Mouse (Mus musculus) macrophage (primary cell): ENCODE data around the gene Mettl25. TPM values are rescaled to one million over a fixed set of nuclear protein-coding genes. Genes with fewer than 3 reads are reported as not detected.

ENCODE experiments used
- H3K27ac ChIP-seq: fragments of 350-480 bp; formaldehyde crosslinking; 2 replicates; pipeline ENCODE4 v1.9.0; 2021
- H3K36me3 ChIP-seq: fragments of 350-480 bp; formaldehyde crosslinking; 2 replicates; pipeline ENCODE4 v1.9.0; 2021; ENCODE audit errors: inconsistent target
- H3K4me3 ChIP-seq: fragments of 350-480 bp; formaldehyde crosslinking; 2 replicates; pipeline ENCODE4 v1.9.0; 2021; ENCODE audit errors: inconsistent target
- H3K79me2 ChIP-seq: fragments of 350-480 bp; formaldehyde crosslinking; 2 replicates; pipeline ENCODE4 v1.9.0; 2021; ENCODE audit errors: inconsistent target
- WGBS: methylation state at CpG from one replicate; pipeline ENCODE4 v1.1.7; 2026; ENCODE audit warnings: inconsistent platforms; ENCODE audit not compliant: missing documents; 5-methylcytosine and 5-hydroxymethylcytosine counted together
- polyA plus RNA-seq: library from polyadenylated mRNA; stranded (reverse); fragments of 250-400 nt; gene quantifications from 3 replicates; pipeline ENCODE4 v1.2.4, GENCODE M21; 2018; ENCODE audit warnings: inconsistent platforms
- total RNA-seq, 78 experiments: library from RNA; depleted of rRNA; stranded (reverse); fragments of 250-400 nt; gene quantifications; 1 replicate in 9 of 78; 2 replicates in 24 of 78; 3 replicates in 43 of 78; 4 replicates in 2 of 78; pipeline ENCODE4 v1.2.4; 2018; ENCODE audit warnings: inconsistent platforms in 56 of 78

Mettl25 gene
- 10 to 100 TPM; 17.6 to 40.7 (median 27.8) TPM for total RNA-seq (2018; cell fraction: chromatin; rRNA removed)
- 1 to 10 TPM; 5.0 to 9.6 (median 7.5) TPM for total RNA-seq (2018; cell fraction: cytosol; rRNA removed)
- total RNA-seq (2018; cell fraction: nucleus; rRNA removed) = 10 to 100 TPM; 12.2 to 36.5 (median 22.2) TPM
- 4.9 to 6.8 TPM (median 6.6 TPM) in 3 replicates for polyA plus RNA-seq

- peaks cover 29% of the 10 kb centered on the region for H3K36me3 ChIP-seq
- peak within 1 kb of the TSS; percentile 67 for H3K27ac ChIP-seq
- H3K4me3 ChIP-seq = peak within 1 kb of the TSS; percentile 95
- under 1% methylated on average over 88 of the region's 90 CpGs for WGBS
- peaks cover 77% of the 10 kb centered on the region for H3K79me2 ChIP-seq
Observed at GRCm38 (mm10) chr10:105840928-105841888, at the start of gene Mettl25, which contains the start of gene Ccdc59. TSS of gene Mettl25 (minus strand) at chr10:105841380. TSS of gene Ccdc59 (plus strand) at chr10:105841067.

GRCm38 (mm10) chr10:105867312-105867711 lies 26.1 kb upstream of the Mettl25 start:
- 45% methylated on average over 4 of the region's 4 CpGs for WGBS
- Histone ChIP-seq H3K4me3 (no peak overlapping the region), H3K27ac (no peak overlapping the region), H3K79me2 (no peaks in the 10 kb centered on the region), H3K36me3 (no peaks in the 10 kb centered on the region)

GRCm38 (mm10) chr10:105851136-105851535 lies 10.0 kb upstream of the Mettl25 start:
- H3K36me3 ChIP-seq = peaks cover 12% of the 10 kb centered on the region; the same call in 1 of the 2 replicates
- peaks cover 5% of the 10 kb centered on the region; the same call in 1 of the 2 replicates for H3K79me2 ChIP-seq
- H3K4me3 ChIP-seq = no peak overlapping the region
- WGBS = 85% methylated on average over 4 of the region's 4 CpGs
- H3K27ac ChIP-seq = no peak overlapping the region

- 97% methylated on average over 5 of the region's 5 CpGs for WGBS
- peaks cover 7% of the 10 kb centered on the region; the same call in 1 of the 2 replicates for H3K79me2 ChIP-seq
- peaks cover 17% of the 10 kb centered on the region for H3K36me3 ChIP-seq
- H3K4me3 ChIP-seq = no peak overlapping the region
- H3K27ac ChIP-seq = no peak overlapping the region
Observed at GRCm38 (mm10) chr10:105850286-105850685, 9.1 kb upstream of the Mettl25 start.

GRCm38 (mm10) chr10:105842574-105842973 lies 1.4 kb upstream of the Mettl25 start:
- WGBS = 90% methylated on average over 7 of the region's 7 CpGs
- no peak overlapping the region for H3K27ac ChIP-seq
- peaks cover 75% of the 10 kb centered on the region for H3K79me2 ChIP-seq
- H3K4me3 ChIP-seq = peak overlapping the region; percentile 95
- H3K36me3 ChIP-seq = peaks cover 31% of the 10 kb centered on the region

GRCm38 (mm10) chr10:105834627-105835228 lies 6.5 kb downstream of the Mettl25 start:
- Histone ChIP-seq H3K36me3 (peaks cover 7% of the 10 kb centered on the region; the same call in 1 of the 2 replicates), H3K4me3 (no peak overlapping the region), H3K27ac (no peak overlapping the region), H3K79me2 (peaks cover 26% of the 10 kb centered on the region)
- 70% methylated on average over 10 of the region's 10 CpGs for WGBS

- H3K79me2 ChIP-seq = no peaks in the 10 kb centered on the region
- no peak overlapping the region for H3K27ac ChIP-seq
- no peak overlapping the region for H3K4me3 ChIP-seq
- WGBS = 97% methylated on average over 7 of the region's 7 CpGs
- H3K36me3 ChIP-seq = no peaks in the 10 kb centered on the region
Observed at GRCm38 (mm10) chr10:105806259-105807010, 34.7 kb downstream of the Mettl25 start.

GRCm38 (mm10) chr10:105803461-105803860 lies 37.7 kb downstream of the Mettl25 start:
- H3K27ac ChIP-seq = no peak overlapping the region

GRCm38 (mm10) chr10:105802132-105802531 lies 39.0 kb downstream of the Mettl25 start:
- 96% methylated on average over 6 of the region's 6 CpGs for WGBS
- Histone ChIP-seq H3K36me3 (no peaks in the 10 kb centered on the region), H3K27ac (no peak overlapping the region)

More at GRCm38 (mm10) chr10:105803461-105803860, 37.7 kb downstream of the Mettl25 start:
- no peaks in the 10 kb centered on the region for H3K79me2 ChIP-seq
- H3K36me3 ChIP-seq = no peaks in the 10 kb centered on the region
- WGBS = 56% methylated on average over 2 of the region's 2 CpGs
- no peak overlapping the region for H3K4me3 ChIP-seq

GRCm38 (mm10) chr10:105801147-105801546 lies 40.0 kb downstream of the Mettl25 start:
- no peak overlapping the region for H3K27ac ChIP-seq
- no peaks in the 10 kb centered on the region for H3K36me3 ChIP-seq
- H3K79me2 ChIP-seq = no peaks in the 10 kb centered on the region
- H3K4me3 ChIP-seq = no peak overlapping the region
- WGBS = 87% methylated on average over 4 of the region's 6 CpGs

More at GRCm38 (mm10) chr10:105802132-105802531, 39.0 kb downstream of the Mettl25 start:
- H3K4me3 ChIP-seq = no peak overlapping the region
- no peaks in the 10 kb centered on the region for H3K79me2 ChIP-seq

- Histone ChIP-seq H3K27ac (no peak overlapping the region), H3K36me3 (0 out of 2 replicates have a peak, but pooled peaks cover 3% of the 10 kb centered on the region), H3K79me2 (no peaks in the 10 kb centered on the region), H3K4me3 (no peak overlapping the region)
- WGBS = 92% methylated on average over 8 of the region's 8 CpGs
Observed at GRCm38 (mm10) chr10:105797250-105797924, 43.8 kb downstream of the Mettl25 start.

GRCm38 (mm10) chr10:105793776-105794552 lies 47.2 kb downstream of the Mettl25 start:
- H3K4me3 ChIP-seq = no peak overlapping the region
- 0 out of 2 replicates have a peak, but pooled peaks cover 3% of the 10 kb centered on the region for H3K36me3 ChIP-seq
- no peaks in the 10 kb centered on the region for H3K79me2 ChIP-seq
- WGBS = 88% methylated on average over 15 of the region's 15 CpGs
- H3K27ac ChIP-seq = no peak overlapping the region
